9 mouse cellular contexts compared by ENCODE assay signal in genomic region chr12:111696239-111696638, GRCm38 (mm10). TPM values are rescaled to one million over a fixed set of nuclear protein-coding genes. Genes with fewer than 3 reads are reported as not detected.
DNase-seq lines count a peak whose midpoint lies in the region; ATAC-seq and TF ChIP-seq lines count a peak whose summit lies in the region.
"Had no signal": no experiment of that assay in that cellular context is flagged by ENCODE, and none has a peak within 500 bp of the region (broad histone marks: within the 10 kb centered on the region; RNA-seq: fewer than 3 reads in every experiment).

No protein-coding gene starts in this region.

- H3K9ac ChIP-seq in forebrain, postnatal 0 days = no peak overlapping the region
- peak overlapping the region; percentile 60; the same call in 1 of the 2 replicates for H3K9ac ChIP-seq in hindbrain, embryonic 13.5 days
- H3K9ac ChIP-seq in midbrain, embryonic 15.5 days = no peak overlapping the region
- H3K9ac ChIP-seq in stomach, embryonic 15.5 days = no peak overlapping the region

- WGBS in forebrain, postnatal 0 days = 16% methylated on average over 6 of the region's 6 CpGs
- WGBS in hindbrain, embryonic 13.5 days = 19% methylated on average over 6 of the region's 6 CpGs
- 27% methylated on average over 6 of the region's 6 CpGs for WGBS in limb, embryonic 10.5 days
- 14% methylated on average over 6 of the region's 6 CpGs for WGBS in midbrain, embryonic 15.5 days
- WGBS in stomach, embryonic 15.5 days = 30% methylated on average over 6 of the region's 6 CpGs

- H3K27ac ChIP-seq in forebrain, postnatal 0 days (ENCODE audit: low read depth, low read length) = peak overlapping the region; percentile 85; the same call in 1 of the 2 replicates
- H3K27ac ChIP-seq in hindbrain, embryonic 13.5 days = peak overlapping the region; percentile 93
- H3K27ac ChIP-seq in limb, embryonic 10.5 days = no peak overlapping the region
- peak overlapping the region; percentile 80; the same call in 1 of the 2 replicates for H3K27ac ChIP-seq in midbrain, embryonic 15.5 days
- no peak overlapping the region for H3K27ac ChIP-seq in stomach, embryonic 15.5 days

- no peak overlapping the region for H3K4me2 ChIP-seq in forebrain, postnatal 0 days (ENCODE audit: low read depth)
- no peak overlapping the region for H3K4me2 ChIP-seq in hindbrain, embryonic 13.5 days
- H3K4me2 ChIP-seq in midbrain, embryonic 15.5 days = no peak overlapping the region
- no peak overlapping the region for H3K4me2 ChIP-seq in stomach, embryonic 15.5 days

- H3K9me3 ChIP-seq in forebrain, postnatal 0 days (ENCODE audit: low read length) = no peaks in the 10 kb centered on the region
- no peaks in the 10 kb centered on the region for H3K9me3 ChIP-seq in hindbrain, embryonic 13.5 days
- H3K9me3 ChIP-seq in limb, embryonic 10.5 days (replicated peaks) = no peaks in the 10 kb centered on the region
- H3K9me3 ChIP-seq in midbrain, embryonic 15.5 days = no peaks in the 10 kb centered on the region
- no peaks in the 10 kb centered on the region for H3K9me3 ChIP-seq in stomach, embryonic 15.5 days

- ATAC-seq in forebrain, postnatal 0 days = no peak
- ATAC-seq in hindbrain, embryonic 13.5 days (ENCODE audit: low FRiP score) = no peak
- ATAC-seq in midbrain, embryonic 15.5 days (replicated peaks) = no peak
- 0 out of 2 replicates have a peak, but pooled peaks have one; percentile 1 for ATAC-seq in stomach, embryonic 15.5 days (ENCODE audit: insufficient read depth, low FRiP score, low read depth)

- H3K4me1 ChIP-seq in forebrain, postnatal 0 days (ENCODE audit: insufficient read depth) = peaks cover 25% of the 10 kb centered on the region
- H3K4me1 ChIP-seq in hindbrain, embryonic 13.5 days (replicated peaks) = peaks cover 54% of the 10 kb centered on the region
- peaks cover 42% of the 10 kb centered on the region for H3K4me1 ChIP-seq in limb, embryonic 10.5 days
- H3K4me1 ChIP-seq in midbrain, embryonic 15.5 days = peaks cover 39% of the 10 kb centered on the region
- peaks cover 27% of the 10 kb centered on the region for H3K4me1 ChIP-seq in stomach, embryonic 15.5 days

- H3K36me3 ChIP-seq in forebrain, postnatal 0 days (ENCODE audit: insufficient read depth) = no peaks in the 10 kb centered on the region
- no peaks in the 10 kb centered on the region for H3K36me3 ChIP-seq in hindbrain, embryonic 13.5 days
- no peaks in the 10 kb centered on the region for H3K36me3 ChIP-seq in limb, embryonic 10.5 days
- no peaks in the 10 kb centered on the region for H3K36me3 ChIP-seq in midbrain, embryonic 15.5 days (replicated peaks)
- no peaks in the 10 kb centered on the region for H3K36me3 ChIP-seq in stomach, embryonic 15.5 days

- no peaks in the 10 kb centered on the region for H3K27me3 ChIP-seq in forebrain, postnatal 0 days (ENCODE audit: insufficient read depth, low read length)
- H3K27me3 ChIP-seq in hindbrain, embryonic 13.5 days = no peaks in the 10 kb centered on the region
- no peaks in the 10 kb centered on the region for H3K27me3 ChIP-seq in limb, embryonic 10.5 days (ENCODE audit: low read depth, poor library complexity, severe bottlenecking)
- no peaks in the 10 kb centered on the region for H3K27me3 ChIP-seq in midbrain, embryonic 15.5 days (replicated peaks)
- H3K27me3 ChIP-seq in stomach, embryonic 15.5 days (replicated peaks) = no peaks in the 10 kb centered on the region

- TF ChIP-seq CTCF in forebrain, postnatal 0 days (IDR thresholded peaks at IDR 0.05; ENCODE audit: low read depth) = peak; percentile 85

- no peak overlapping the region for H3K4me3 ChIP-seq in forebrain, postnatal 0 days (ENCODE audit: low read depth, low read length)
- no peak overlapping the region for H3K4me3 ChIP-seq in hindbrain, embryonic 13.5 days
- no peak overlapping the region for H3K4me3 ChIP-seq in limb, embryonic 10.5 days
- H3K4me3 ChIP-seq in midbrain, embryonic 15.5 days = no peak overlapping the region
- H3K4me3 ChIP-seq in stomach, embryonic 15.5 days (replicated peaks) = no peak overlapping the region
- H3K4me3 ChIP-seq: erythroblast, embryonic 14.5 days had no signal

- peak; percentile 57 for DNase-seq in urinary bladder, postnatal 25 days (ENCODE audit: low spot score)
- DNase-seq in urinary bladder, adult 2 months (ENCODE audit: low spot score) = no peak
- DNase-seq in cerebellum, adult 18-20 months = peak; percentile 83 to 89
- peak; percentile 83 for DNase-seq in forebrain, postnatal 0 days
- DNase-seq in limb, embryonic 10.5 days (ENCODE audit: low spot score) = peak; percentile 73

RNA-seq across cellular contexts. Expression of gene Bag5, which starts 16.8 kb away (rescaled TPM):
- polyA plus RNA-seq in urinary bladder, adult 2 months (2012; rRNA removed) = 30.4 and 32.8 TPM in 2 replicates
- total RNA-seq in forebrain, postnatal 0 days (2014; rRNA removed) = 50.6 and 54.2 TPM in 2 replicates
- 60.7 and 71.2 TPM in 2 replicates for polyA plus RNA-seq in forebrain, postnatal 0 days (2015; fragmentation: Nextera tagmentation; extraction: Ambion mirVana)
- 65.3 and 67.9 TPM in 2 replicates for polyA plus RNA-seq in hindbrain, embryonic 13.5 days (2015; fragmentation: Nextera tagmentation; extraction: Ambion mirVana)
- polyA plus RNA-seq in limb, embryonic 10.5 days (2016; fragmentation: Nextera tagmentation; extraction: Ambion mirVana) = 52.6 and 52.9 TPM in 2 replicates
- polyA plus RNA-seq in midbrain, embryonic 15.5 days (2015; fragmentation: Nextera tagmentation; extraction: Ambion mirVana) = 71.7 and 73.1 TPM in 2 replicates
- polyA plus RNA-seq in stomach, embryonic 15.5 days (2015; fragmentation: Nextera tagmentation; extraction: Ambion mirVana) = 49.5 and 50.9 TPM in 2 replicates

RNA-seq across cellular contexts. Expression of gene Apopt1, which starts 16.8 kb away (rescaled TPM):
- 47.1 and 50.6 TPM in 2 replicates for polyA plus RNA-seq in urinary bladder, adult 2 months (2012; rRNA removed)
- 27.8 and 30.1 TPM in 2 replicates for total RNA-seq in forebrain, postnatal 0 days (2014; rRNA removed)
- polyA plus RNA-seq in forebrain, postnatal 0 days (2015; fragmentation: Nextera tagmentation; extraction: Ambion mirVana) = 52.7 and 59.8 TPM in 2 replicates
- polyA plus RNA-seq in hindbrain, embryonic 13.5 days (2015; fragmentation: Nextera tagmentation; extraction: Ambion mirVana) = 55.1 and 62.1 TPM in 2 replicates
- 57.4 and 64.8 TPM in 2 replicates for polyA plus RNA-seq in limb, embryonic 10.5 days (2016; fragmentation: Nextera tagmentation; extraction: Ambion mirVana)
- polyA plus RNA-seq in midbrain, embryonic 15.5 days (2015; fragmentation: Nextera tagmentation; extraction: Ambion mirVana) = 51.9 and 55.3 TPM in 2 replicates
- 46.4 and 51.3 TPM in 2 replicates for polyA plus RNA-seq in stomach, embryonic 15.5 days (2015; fragmentation: Nextera tagmentation; extraction: Ambion mirVana)

RNA-seq across cellular contexts. Expression of gene Trmt61a, which starts 18.3 kb away (rescaled TPM):
- polyA plus RNA-seq in urinary bladder, adult 2 months (2012; rRNA removed) = 17.1 and 25.1 TPM in 2 replicates
- 15.9 and 19.6 TPM in 2 replicates for total RNA-seq in forebrain, postnatal 0 days (2014; rRNA removed)
- 8.8 and 10.9 TPM in 2 replicates for polyA plus RNA-seq in forebrain, postnatal 0 days (2015; fragmentation: Nextera tagmentation; extraction: Ambion mirVana)
- polyA plus RNA-seq in hindbrain, embryonic 13.5 days (2015; fragmentation: Nextera tagmentation; extraction: Ambion mirVana) = 8.6 and 9.3 TPM in 2 replicates
- polyA plus RNA-seq in limb, embryonic 10.5 days (2016; fragmentation: Nextera tagmentation; extraction: Ambion mirVana) = 18.2 and 21.0 TPM in 2 replicates
- 10.4 and 11.9 TPM in 2 replicates for polyA plus RNA-seq in midbrain, embryonic 15.5 days (2015; fragmentation: Nextera tagmentation; extraction: Ambion mirVana)
- polyA plus RNA-seq in stomach, embryonic 15.5 days (2015; fragmentation: Nextera tagmentation; extraction: Ambion mirVana) = 14.6 TPM in 2 replicates

RNA-seq across cellular contexts. Expression of gene Ckb, which starts 24.1 kb away (rescaled TPM):
- polyA plus RNA-seq in urinary bladder, adult 2 months (2012; rRNA removed) = 2,258 and 2,468 TPM in 2 replicates
- 1,430 and 1,456 TPM in 2 replicates for total RNA-seq in forebrain, postnatal 0 days (2014; rRNA removed)
- polyA plus RNA-seq in forebrain, postnatal 0 days (2015; fragmentation: Nextera tagmentation; extraction: Ambion mirVana) = 1,561 and 1,650 TPM in 2 replicates
- polyA plus RNA-seq in hindbrain, embryonic 13.5 days (2015; fragmentation: Nextera tagmentation; extraction: Ambion mirVana) = 1,675 and 1,703 TPM in 2 replicates
- polyA plus RNA-seq in limb, embryonic 10.5 days (2016; fragmentation: Nextera tagmentation; extraction: Ambion mirVana) = 46.5 and 55.9 TPM in 2 replicates
- 1,376 and 1,480 TPM in 2 replicates for polyA plus RNA-seq in midbrain, embryonic 15.5 days (2015; fragmentation: Nextera tagmentation; extraction: Ambion mirVana)
- 607 and 634 TPM in 2 replicates for polyA plus RNA-seq in stomach, embryonic 15.5 days (2015; fragmentation: Nextera tagmentation; extraction: Ambion mirVana)

Comparison
In these comparisons a context has a peak if more than half of its experiments do, and no peak if none do; other contexts are left out.
1. H3K27ac ChIP-seq: peak in forebrain, postnatal 0 days (single experiment), hindbrain, embryonic 13.5 days (single experiment) and midbrain, embryonic 15.5 days (single experiment); none in limb, embryonic 10.5 days (single experiment) and stomach, embryonic 15.5 days (single experiment).